Mouse (Mus musculus) kidney, embryonic 15.5 days (tissue): ENCODE measurements around the gene Gramd1c. TPM values are rescaled to one million over a fixed set of nuclear protein-coding genes. Genes with fewer than 3 reads are reported as not detected.
A peak's percentile ranks its signal among the peaks of the same experiment; 100 is the strongest.

Source experiments
- ATAC-seq: fragments of 200-750 bp; cut with Nextera tagmentation; replicated peaks from 2 replicates; pipeline ENCODE4 v1.8.0; 2017; ENCODE audit warnings: moderate TSS enrichment; ENCODE audit not compliant: low FRiP score
- H3K27ac ChIP-seq: fragments of 300-500 bp; sonication (generic); 2 replicates; pipeline ENCODE4 v1.5.1; 2015; ENCODE audit warnings: mild to moderate bottlenecking, inconsistent platforms
- H3K27me3 ChIP-seq: fragments of 300-500 bp; sonication (generic); 2 replicates; pipeline ENCODE4 v1.6.1; 2015; ENCODE audit warnings: inconsistent platforms
- H3K36me3 ChIP-seq: fragments of 300-500 bp; sonication (generic); 2 replicates; pipeline ENCODE4 v1.6.1; 2015; ENCODE audit warnings: inconsistent platforms
- H3K4me1 ChIP-seq: fragments of 300-500 bp; sonication (generic); 2 replicates; pipeline ENCODE4 v1.6.1; 2015; ENCODE audit warnings: inconsistent platforms
- H3K4me2 ChIP-seq: fragments of 300-500 bp; sonication (generic); 2 replicates; pipeline ENCODE4 v1.6.1; 2015; ENCODE audit warnings: moderate library complexity, mild to moderate bottlenecking, inconsistent platforms
- H3K4me3 ChIP-seq: fragments of 300-500 bp; sonication (generic); replicated peaks from 2 replicates; pipeline ENCODE4 v1.5.1; 2015; ENCODE audit warnings: mild to moderate bottlenecking, inconsistent platforms
- H3K9ac ChIP-seq: fragments of 300-500 bp; sonication (generic); 2 replicates; pipeline ENCODE4 v1.6.1; 2015; ENCODE audit warnings: mild to moderate bottlenecking, inconsistent platforms
- H3K9me3 ChIP-seq: fragments of 300-500 bp; sonication (generic); replicated peaks from 2 replicates; pipeline ENCODE4 v1.6.1; 2016; ENCODE audit warnings: inconsistent platforms
- WGBS: fragments of 180-500 bp; shearing (Covaris S2); methylation state at CpG from one replicate; pipeline ENCODE4 v1.1.7; 2015; ENCODE audit warnings: mixed read lengths; 5-methylcytosine and 5-hydroxymethylcytosine counted together
- polyA plus RNA-seq: library from polyadenylated mRNA; unstranded; fragments of >200 nt; fragmentation: Nextera tagmentation; extraction: Ambion mirVana; gene quantifications from 2 replicates; pipeline ENCODE4 v1.2.1, GENCODE M21; 2015

The Gramd1c gene
- polyA plus RNA-seq, 1 experiment from 2014 or later: 7.9 TPM

DNA sequence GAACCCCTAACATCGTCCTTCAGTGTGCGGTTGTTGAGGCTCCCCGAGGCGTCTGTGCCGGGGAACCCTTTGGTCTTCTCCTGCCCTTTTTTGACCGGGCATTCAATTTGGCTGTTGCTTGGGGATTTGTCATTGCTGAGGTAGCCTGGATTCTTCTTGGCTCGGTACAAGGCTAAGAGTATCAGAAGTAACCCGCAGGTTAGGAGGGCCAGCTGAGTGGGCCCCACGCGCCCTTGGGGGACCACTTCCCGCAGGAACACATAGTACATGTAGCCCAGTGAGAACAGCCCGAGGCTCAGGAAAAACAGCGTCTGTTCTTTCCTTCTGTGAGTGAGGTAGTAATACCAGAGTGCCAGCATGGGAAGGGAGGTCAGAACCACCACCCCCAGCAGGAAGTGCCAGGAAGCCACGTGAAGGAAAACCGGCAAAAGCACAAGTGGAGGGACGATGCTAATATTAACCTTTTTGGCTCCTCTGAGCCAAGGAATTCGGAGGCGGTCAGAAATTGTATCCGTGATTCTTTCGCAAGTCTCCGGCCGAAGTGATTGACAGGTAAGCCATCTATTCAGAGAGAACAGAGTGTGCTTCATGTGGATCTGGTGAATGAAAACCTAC lies 89.4 kb downstream of the Gramd1c start:
- Histone ChIP-seq H3K4me3 (no peak overlapping the region), H3K27ac (no peak overlapping the region), H3K36me3 (no peaks in the 10 kb centered on the region), H3K9me3 (no peaks in the 10 kb centered on the region), H3K27me3 (peaks cover 10% of the 10 kb centered on the region), H3K9ac (no peak overlapping the region), H3K4me2 (no peak overlapping the region), H3K4me1 (no peaks in the 10 kb centered on the region)
- WGBS: 81% methylated on average over 22 of the region's 22 CpGs
- ATAC-seq: no peak

DNA sequence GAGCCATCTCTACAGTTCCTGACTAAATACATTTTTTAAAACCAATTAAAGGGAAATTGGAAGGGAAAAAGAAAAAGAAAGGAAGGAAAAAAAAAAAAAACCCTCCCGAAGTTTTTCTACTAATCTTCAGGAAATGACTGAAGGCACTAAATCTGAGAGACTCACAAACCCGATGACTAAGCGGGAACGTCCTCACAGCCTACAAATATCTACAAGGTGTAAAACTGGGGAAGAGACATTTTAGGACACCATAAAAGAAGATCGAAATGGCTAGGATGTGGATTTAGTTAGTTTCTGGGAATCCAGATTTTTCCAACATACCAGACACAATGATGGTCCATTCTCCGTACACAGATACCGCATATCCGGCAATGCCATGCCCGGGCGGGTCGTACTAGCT lies 90.0 kb downstream of the Gramd1c start:
- Histone ChIP-seq H3K36me3 (no peaks in the 10 kb centered on the region; the same call in 1 of the 2 replicates), H3K9me3 (no peaks in the 10 kb centered on the region), H3K27ac (no peak overlapping the region), H3K9ac (no peak overlapping the region), H3K4me2 (no peak overlapping the region), H3K27me3 (peaks cover 5% of the 10 kb centered on the region; the same call in 1 of the 2 replicates), H3K4me3 (no peak overlapping the region), H3K4me1 (no peaks in the 10 kb centered on the region)
- 86% methylated on average over 11 of the region's 11 CpGs for WGBS
- no peak for ATAC-seq

GRCm38 (mm10) chr16:43972391-43972790 lies 90.8 kb downstream of the Gramd1c start:
- H3K27me3 ChIP-seq: peaks cover 1% of the 10 kb centered on the region; the same call in 1 of the 2 replicates
- no peak overlapping the region for H3K4me3 ChIP-seq
- no peak overlapping the region for H3K9ac ChIP-seq
- no peaks in the 10 kb centered on the region for H3K4me1 ChIP-seq
- WGBS: 90% methylated on average over 2 of the region's 2 CpGs
- no peaks in the 10 kb centered on the region for H3K9me3 ChIP-seq
- no peaks in the 10 kb centered on the region; the same call in 1 of the 2 replicates for H3K36me3 ChIP-seq
- ATAC-seq: no peak
- H3K4me2 ChIP-seq: no peak overlapping the region
- no peak overlapping the region for H3K27ac ChIP-seq

- H3K9ac ChIP-seq: no peak overlapping the region
- no peaks in the 10 kb centered on the region for H3K9me3 ChIP-seq
- H3K27ac ChIP-seq: no peak overlapping the region
- no peak for ATAC-seq
- WGBS: 91% methylated on average over 9 of the region's 9 CpGs
- H3K4me3 ChIP-seq: no peak overlapping the region
- H3K27me3 ChIP-seq: no peaks in the 10 kb centered on the region
- H3K4me2 ChIP-seq: no peak overlapping the region
- no peaks in the 10 kb centered on the region; the same call in 1 of the 2 replicates for H3K36me3 ChIP-seq
- no peaks in the 10 kb centered on the region for H3K4me1 ChIP-seq
Observed at GRCm38 (mm10) chr16:43971741-43972140, 91.4 kb downstream of the Gramd1c start.

DNA sequence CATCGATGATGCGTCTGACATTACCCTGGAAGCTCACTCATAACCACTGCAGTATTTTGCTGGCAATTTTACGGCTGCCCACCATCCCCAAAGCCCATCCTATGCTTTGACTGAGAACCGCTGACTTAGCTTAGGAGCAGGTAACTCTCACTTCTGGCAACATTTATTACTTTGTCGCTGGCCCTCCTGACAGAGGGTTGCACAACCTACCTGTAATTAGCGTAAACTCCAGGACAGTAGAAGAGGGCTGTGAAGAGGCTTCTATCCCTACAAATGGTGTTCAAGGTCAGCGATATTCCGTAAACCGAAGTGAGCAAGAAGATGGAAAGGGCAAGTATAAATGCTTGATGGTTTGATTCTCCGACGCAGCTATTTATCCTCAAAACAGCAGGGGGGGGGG lies 92.0 kb downstream of the Gramd1c start:
- H3K9me3 ChIP-seq: no peaks in the 10 kb centered on the region
- no peak overlapping the region for H3K4me3 ChIP-seq
- H3K4me2 ChIP-seq: no peak overlapping the region
- H3K27me3 ChIP-seq: no peaks in the 10 kb centered on the region
- no peak overlapping the region for H3K9ac ChIP-seq
- H3K36me3 ChIP-seq: no peaks in the 10 kb centered on the region; the same call in 1 of the 2 replicates
- WGBS: 93% methylated on average over 11 of the region's 11 CpGs
- no peak for ATAC-seq
- H3K27ac ChIP-seq: no peak overlapping the region
- H3K4me1 ChIP-seq: no peaks in the 10 kb centered on the region

- no peak overlapping the region for H3K4me2 ChIP-seq
- no peaks in the 10 kb centered on the region for H3K4me1 ChIP-seq
- H3K27ac ChIP-seq: no peak overlapping the region
- WGBS: 86% methylated on average over 3 of the region's 3 CpGs
- H3K9ac ChIP-seq: no peak overlapping the region
- no peaks in the 10 kb centered on the region for H3K9me3 ChIP-seq
- H3K36me3 ChIP-seq: no peaks in the 10 kb centered on the region; the same call in 1 of the 2 replicates
- H3K27me3 ChIP-seq: no peaks in the 10 kb centered on the region
- ATAC-seq: no peak
- H3K4me3 ChIP-seq: no peak overlapping the region
Observed at GRCm38 (mm10) chr16:43970426-43970825, 92.7 kb downstream of the Gramd1c start.

GRCm38 (mm10) chr16:43965781-43966389 lies 97.3 kb downstream of the Gramd1c start:
- no peaks in the 10 kb centered on the region for H3K9me3 ChIP-seq
- 90% methylated on average over 13 of the region's 13 CpGs for WGBS

DNA sequence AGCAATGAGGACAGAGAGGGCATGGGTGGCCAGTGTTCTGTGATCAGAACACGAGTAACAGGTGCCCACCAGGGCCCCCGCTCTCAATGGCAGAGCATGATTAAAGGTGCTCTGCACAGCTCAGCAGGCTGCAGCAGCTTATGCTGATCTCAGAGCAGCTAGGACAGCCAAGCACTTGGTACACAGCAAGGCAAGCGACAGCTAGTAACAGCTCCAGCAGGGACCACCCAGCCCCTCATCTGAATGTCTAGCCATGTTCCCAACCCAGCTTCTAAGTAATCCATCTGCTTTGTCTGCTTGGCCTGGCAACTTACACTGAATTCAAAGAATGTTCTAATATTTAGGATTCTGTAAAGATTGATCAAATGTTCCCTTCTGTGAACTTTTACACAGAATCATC lies 99.4 kb downstream of the Gramd1c start:
- Histone ChIP-seq H3K9ac (no peak overlapping the region), H3K4me3 (no peak overlapping the region), H3K9me3 (no peaks in the 10 kb centered on the region), H3K4me1 (no peaks in the 10 kb centered on the region), H3K27me3 (no peaks in the 10 kb centered on the region), H3K4me2 (no peak overlapping the region), H3K36me3 (peaks cover 7% of the 10 kb centered on the region), H3K27ac (no peak overlapping the region)
- no peak for ATAC-seq
- WGBS: 83% methylated on average over 3 of the region's 3 CpGs

More at GRCm38 (mm10) chr16:43965781-43966389, 97.3 kb downstream of the Gramd1c start:
- Histone ChIP-seq H3K4me3 (no peak overlapping the region), H3K9ac (no peak overlapping the region), H3K4me2 (no peak overlapping the region), H3K4me1 (no peaks in the 10 kb centered on the region), H3K27me3 (no peaks in the 10 kb centered on the region), H3K27ac (no peak overlapping the region), H3K36me3 (no peaks in the 10 kb centered on the region; the same call in 1 of the 2 replicates)
- ATAC-seq: no peak

DNA sequence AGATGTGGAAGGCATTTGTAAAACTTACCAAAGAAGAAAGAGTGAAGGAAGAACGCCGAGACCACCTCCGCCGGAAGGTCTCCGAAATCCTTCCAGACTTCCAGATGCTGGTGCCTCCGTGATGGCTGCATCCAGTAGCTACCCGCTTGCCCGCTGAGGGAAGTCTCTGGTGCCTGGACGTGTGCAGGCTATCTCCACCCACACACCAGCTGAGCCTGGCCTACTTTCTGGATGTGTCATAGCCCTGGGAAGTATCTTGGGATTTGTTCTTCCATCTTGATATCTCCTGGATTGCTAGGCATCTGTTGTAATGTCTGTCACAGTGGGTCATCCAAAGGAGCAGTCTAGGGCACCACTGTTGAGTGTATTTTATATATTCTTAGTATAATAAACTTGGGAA lies 99.9 kb downstream of the Gramd1c start:
- H3K36me3 ChIP-seq: peaks cover 8% of the 10 kb centered on the region
- no peak for ATAC-seq
- no peaks in the 10 kb centered on the region for H3K27me3 ChIP-seq
- no peak overlapping the region for H3K9ac ChIP-seq
- no peak overlapping the region for H3K27ac ChIP-seq
- H3K4me3 ChIP-seq: no peak overlapping the region
- H3K4me2 ChIP-seq: no peak overlapping the region
- no peaks in the 10 kb centered on the region for H3K9me3 ChIP-seq
- H3K4me1 ChIP-seq: no peaks in the 10 kb centered on the region
- WGBS: 92% methylated on average over 9 of the region's 9 CpGs

- no peak overlapping the region for H3K4me2 ChIP-seq
- H3K4me3 ChIP-seq: no peak overlapping the region
- no peaks in the 10 kb centered on the region for H3K27me3 ChIP-seq
- no peak overlapping the region for H3K27ac ChIP-seq
- peaks cover 27% of the 10 kb centered on the region for H3K36me3 ChIP-seq
- 79% methylated on average over 4 of the region's 4 CpGs for whole genome bisulfite sequencing
- ATAC-seq: peak; percentile 58; the same call in 1 of the 2 replicates
- no peak overlapping the region for H3K9ac ChIP-seq
- H3K4me1 ChIP-seq: no peaks in the 10 kb centered on the region
- no peaks in the 10 kb centered on the region for H3K9me3 ChIP-seq
Observed at GRCm38 (mm10) chr16:43958038-43958437, 105.1 kb downstream of the Gramd1c start.

GRCm38 (mm10) chr16:43954913-43955312 lies 108.2 kb downstream of the Gramd1c start:
- Histone ChIP-seq H3K9ac (no peak overlapping the region), H3K36me3 (peaks cover 22% of the 10 kb centered on the region), H3K4me1 (no peaks in the 10 kb centered on the region), H3K4me2 (no peak overlapping the region), H3K27me3 (no peaks in the 10 kb centered on the region), H3K27ac (no peak overlapping the region), H3K9me3 (no peaks in the 10 kb centered on the region), H3K4me3 (no peak overlapping the region)
- WGBS: 61% methylated on average over 6 of the region's 6 CpGs
- no peak for ATAC-seq

DNA sequence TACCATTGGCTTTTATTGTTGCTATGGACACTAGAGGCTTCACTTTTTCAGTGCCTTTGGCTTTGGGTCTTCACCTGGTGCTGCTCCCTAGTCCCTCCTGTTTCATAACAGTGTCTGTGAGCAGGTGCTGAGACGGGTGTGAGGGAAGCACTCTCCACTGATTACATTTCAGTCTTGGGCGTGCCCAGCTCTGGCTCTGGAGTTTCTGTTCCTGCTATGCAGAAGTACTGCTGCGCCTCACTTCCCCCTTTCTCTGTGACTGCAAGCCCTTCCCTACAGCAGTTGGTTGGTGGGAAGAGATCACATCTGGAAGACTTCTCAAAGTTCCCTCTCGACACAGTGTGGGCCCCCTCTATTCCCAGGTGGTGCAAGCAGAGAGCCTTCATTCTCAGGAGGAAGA lies 111.6 kb downstream of the Gramd1c start:
- H3K4me3 ChIP-seq: no peak overlapping the region
- no peak overlapping the region for H3K27ac ChIP-seq
- H3K4me2 ChIP-seq: no peak overlapping the region
- ATAC-seq: no peak
- H3K9me3 ChIP-seq: no peaks in the 10 kb centered on the region
- H3K27me3 ChIP-seq: no peaks in the 10 kb centered on the region
- WGBS: 73% methylated on average over 4 of the region's 4 CpGs
- no peaks in the 10 kb centered on the region for H3K4me1 ChIP-seq
- no peak overlapping the region for H3K9ac ChIP-seq
- 0 out of 2 replicates have a peak, but pooled peaks cover 4% of the 10 kb centered on the region for H3K36me3 ChIP-seq
